Mouse (Mus musculus): Measurements from ENCODE around the gene Yju2.

Gene Yju2

GRCm38 (mm10) chr17:56007444-56008355 is 48.8 kb downstream of the Yju2 start:
- no peak for DNase-seq (ENCODE audit: low spot score)

GRCm38 (mm10) chr17:56008356-56009087 is 49.6 kb downstream of the Yju2 start:
- DNase-seq (ENCODE audit: low spot score): peak; percentile 94

GRCm38 (mm10) chr17:56009088-56009961 is 50.4 kb downstream of the Yju2 start:
- DNase-seq (ENCODE audit: low spot score): peak; percentile 92

GRCm38 (mm10) chr17:56009962-56010240 is 51.0 kb downstream of the Yju2 start:
- no peak for DNase-seq (ENCODE audit: low spot score)

- DNase-seq (ENCODE audit: low spot score): no peak
These were observed 51.4 kb downstream of the Yju2 start for GRCm38 (mm10) chr17:56010255-56010654.

GRCm38 (mm10) chr17:56010681-56011080 is 51.8 kb downstream of the Yju2 start:
- no peak for DNase-seq (ENCODE audit: low spot score)

GRCm38 (mm10) chr17:56011441-56011840 is 52.5 kb downstream of the Yju2 start:
- no peak for DNase-seq (ENCODE audit: low spot score)

- DNase-seq (ENCODE audit: low spot score): no peak
These were observed 56.4 kb downstream of the Yju2 start for GRCm38 (mm10) chr17:56015293-56015692.

- DNase-seq (ENCODE audit: low spot score): no peak
These were observed 57.5 kb downstream of the Yju2 start for GRCm38 (mm10) chr17:56016382-56016781.

GRCm38 (mm10) chr17:56016793-56017785 is 58.2 kb downstream of the Yju2 start:
- no peak for DNase-seq (ENCODE audit: low spot score)

- DNase-seq (ENCODE audit: low spot score): no peak
These were observed 58.9 kb downstream of the Yju2 start for GRCm38 (mm10) chr17:56017848-56018247.
